Mouse (Mus musculus) retina, embryonic 14.5 days (tissue): ENCODE measurements around the gene Bag6.
"Not testable (repeated sequence)": the region's sequence is repeated elsewhere in the genome, so short reads cannot be mapped to it uniquely, and the experiment has no call there.

Experiments
- DNase-seq: peaks from one replicate; pipeline ENCODE4 v3.0.0-alpha.2; 2015; ENCODE audit warnings: low spot score

Bag6 gene

GRCm38 (mm10) chr17:35115046-35116019 is 19.6 kb upstream of the Bag6 start, which contains the start of gene Ly6g5b:
Gene Ly6g5b, minus strand, starts transcription at chr17:35115428.
- DNase-seq = peak; percentile 26

GRCm38 (mm10) chr17:35120745-35121142 is 14.2 kb upstream of the Bag6 start:
- DNase-seq = no peak

DNA sequence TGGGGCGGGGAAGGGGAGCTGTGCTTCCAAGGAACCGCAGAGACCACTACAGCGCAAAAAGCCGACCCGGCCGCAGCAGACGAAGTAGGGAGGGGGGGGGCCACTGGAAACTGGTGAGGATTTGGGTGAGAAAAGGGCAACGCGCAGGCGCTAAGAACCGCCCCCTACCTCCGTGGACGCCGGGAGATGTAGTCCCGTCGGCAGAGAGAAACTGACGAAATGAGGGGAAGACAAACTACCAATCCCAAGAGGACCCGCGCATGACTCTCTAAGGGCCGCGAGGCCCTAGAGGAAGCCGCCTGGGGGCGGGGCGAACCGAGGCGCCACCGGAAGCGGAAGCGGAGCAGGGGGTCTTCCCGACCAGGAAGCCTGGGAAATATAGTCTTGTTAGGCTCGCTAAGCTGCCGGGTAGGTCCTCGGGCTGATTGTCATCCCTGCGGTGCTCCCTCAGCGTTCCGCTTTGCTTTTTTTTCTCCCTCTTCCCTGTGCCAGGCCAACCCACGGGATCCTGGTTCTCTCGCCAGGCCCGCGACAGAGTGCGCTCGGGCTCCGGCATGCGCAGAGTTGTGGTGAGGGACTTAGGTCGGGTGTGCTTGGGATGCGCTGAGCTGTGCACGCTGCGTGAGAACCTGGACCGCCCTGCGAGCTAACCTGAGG is 13.7 kb upstream of the Bag6 start, which contains the start of gene Gpank1:
TSS of gene Gpank1 (plus strand) at position 313 of the 657 bp plus-strand sequence.
- peak; percentile 100 for DNase-seq

DNA sequence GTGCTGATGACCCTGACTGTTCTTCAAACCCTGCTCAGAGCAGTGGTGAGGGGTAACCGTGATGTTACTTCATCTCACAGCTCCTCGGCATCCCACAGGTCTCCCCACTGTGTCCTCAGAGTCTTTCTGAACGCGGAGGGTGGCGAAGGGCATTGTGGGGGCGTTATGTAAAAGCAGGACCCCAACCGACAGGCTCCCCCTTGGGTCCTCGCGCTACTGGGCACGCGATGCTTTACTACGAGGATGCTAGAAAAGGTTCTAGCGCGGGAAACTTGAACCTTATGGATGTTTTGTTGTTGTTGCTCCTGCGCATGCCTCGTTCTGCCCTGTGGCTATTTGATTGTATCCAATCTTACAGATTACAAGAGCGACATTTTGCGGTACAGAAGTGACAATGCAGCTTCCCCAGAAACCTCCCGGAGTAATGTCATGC is 13.1 kb upstream of the Bag6 start, which contains the start of gene Csnk2b:
TSS of gene Csnk2b (minus strand) at position 183 of the 433 bp plus-strand sequence.
- DNase-seq = peak; percentile 81

DNA sequence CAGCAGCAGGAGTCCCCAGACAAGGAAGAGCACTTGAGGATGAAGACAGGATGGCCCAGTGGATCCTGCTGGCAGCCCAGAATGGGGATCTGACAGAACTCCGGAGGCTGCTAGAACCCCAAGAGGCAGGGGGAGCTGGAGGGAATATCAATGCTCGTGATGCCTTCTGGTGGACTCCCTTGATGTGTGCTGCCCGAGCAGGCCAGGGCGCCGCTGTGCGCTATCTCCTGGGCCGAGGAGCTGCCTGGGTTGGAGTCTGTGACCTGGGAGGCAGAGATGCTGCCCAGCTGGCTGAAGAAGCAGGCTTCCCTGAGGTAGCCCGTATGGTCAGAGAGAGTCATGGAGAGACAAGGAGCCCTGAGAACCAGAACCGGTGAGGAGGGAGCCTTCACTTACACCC is 11.7 kb upstream of the Bag6 start:
- DNase-seq = not testable (repeated sequence)

- DNase-seq = not testable (repeated sequence)
Measured at GRCm38 (mm10) chr17:35124261-35124896, 10.6 kb upstream of the Bag6 start.

DNA sequence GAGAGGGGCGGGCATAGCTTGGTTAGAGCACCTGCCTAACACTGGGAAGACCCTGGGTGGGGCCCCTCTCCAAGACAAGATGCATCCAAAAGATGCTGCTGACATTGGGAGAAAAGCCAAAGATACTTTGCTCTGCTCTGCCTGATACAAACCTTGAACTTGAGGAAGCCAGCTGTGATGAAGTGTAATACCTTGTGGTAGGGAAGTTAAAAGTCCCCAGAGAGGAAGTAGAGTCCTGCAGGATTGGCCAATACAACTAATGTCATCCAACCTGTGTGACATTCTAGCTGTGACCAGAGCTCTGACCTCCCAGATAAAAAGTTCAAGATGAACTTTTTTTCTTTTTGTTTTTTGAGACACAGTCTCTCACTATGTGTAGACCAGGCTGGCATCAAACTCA is 9.9 kb upstream of the Bag6 start:
- DNase-seq = no peak

GRCm38 (mm10) chr17:35125578-35125977 is 9.4 kb upstream of the Bag6 start:
- DNase-seq = no peak

DNA sequence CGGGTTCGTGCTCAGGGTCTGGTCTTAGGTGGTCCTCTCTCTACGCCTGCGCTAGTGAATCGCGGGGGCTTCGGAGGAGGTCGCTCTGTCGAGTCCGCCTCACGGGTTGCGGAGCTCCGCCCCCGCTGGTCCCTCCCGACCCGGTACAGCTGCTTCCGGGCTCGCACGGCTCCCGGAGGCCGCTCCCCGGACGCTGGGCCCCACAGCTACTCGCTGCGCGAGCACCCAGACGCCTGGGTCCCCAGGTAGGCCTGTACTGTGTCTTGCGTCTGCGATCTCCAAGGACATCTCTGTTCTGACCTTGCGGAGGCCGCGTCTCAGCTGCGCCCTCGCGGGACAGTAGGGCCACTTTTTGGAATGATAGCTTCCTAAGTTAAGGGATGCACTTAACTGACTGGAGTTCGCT is 8.8 kb upstream of the Bag6 start, which contains the start of gene D17H6S53E:
TSS of gene D17H6S53E (plus strand) at position 168 of the 406 bp plus-strand sequence.
- peak; percentile 76 for DNase-seq

GRCm38 (mm10) chr17:35127017-35127416 is 8.0 kb upstream of the Bag6 start:
- DNase-seq = no peak

- no peak for DNase-seq
Measured at GRCm38 (mm10) chr17:35128996-35129395, 6.0 kb upstream of the Bag6 start.

- no peak for DNase-seq
Measured at GRCm38 (mm10) chr17:35131038-35131437, 3.9 kb upstream of the Bag6 start.

- DNase-seq = no peak
Measured at GRCm38 (mm10) chr17:35131500-35132173, 3.3 kb upstream of the Bag6 start, which contains the start of gene Apom. Gene Apom, minus strand, starts transcription at chr17:35132050.

GRCm38 (mm10) chr17:35132174-35132560 is 2.8 kb upstream of the Bag6 start:
- no peak for DNase-seq

DNA sequence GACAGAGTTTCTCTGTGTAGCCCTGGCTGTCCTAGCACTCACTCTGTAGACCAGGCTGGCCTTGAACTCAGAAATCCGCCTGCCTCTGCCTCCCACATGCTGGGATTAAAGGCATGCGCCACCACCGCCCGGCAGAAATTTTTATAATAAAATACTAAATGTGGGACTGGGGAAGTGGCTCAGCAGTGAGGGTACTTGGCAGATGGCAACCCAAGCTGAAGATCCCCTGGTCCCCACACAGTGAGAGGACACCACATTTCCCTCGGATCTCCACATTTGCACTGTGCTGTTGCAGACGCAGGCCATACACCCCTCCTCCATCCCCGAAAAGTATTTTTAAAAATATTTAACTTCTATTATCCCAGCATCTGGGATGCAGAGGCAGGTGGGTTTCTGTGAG is 1.5 kb upstream of the Bag6 start:
- DNase-seq = no peak

DNA sequence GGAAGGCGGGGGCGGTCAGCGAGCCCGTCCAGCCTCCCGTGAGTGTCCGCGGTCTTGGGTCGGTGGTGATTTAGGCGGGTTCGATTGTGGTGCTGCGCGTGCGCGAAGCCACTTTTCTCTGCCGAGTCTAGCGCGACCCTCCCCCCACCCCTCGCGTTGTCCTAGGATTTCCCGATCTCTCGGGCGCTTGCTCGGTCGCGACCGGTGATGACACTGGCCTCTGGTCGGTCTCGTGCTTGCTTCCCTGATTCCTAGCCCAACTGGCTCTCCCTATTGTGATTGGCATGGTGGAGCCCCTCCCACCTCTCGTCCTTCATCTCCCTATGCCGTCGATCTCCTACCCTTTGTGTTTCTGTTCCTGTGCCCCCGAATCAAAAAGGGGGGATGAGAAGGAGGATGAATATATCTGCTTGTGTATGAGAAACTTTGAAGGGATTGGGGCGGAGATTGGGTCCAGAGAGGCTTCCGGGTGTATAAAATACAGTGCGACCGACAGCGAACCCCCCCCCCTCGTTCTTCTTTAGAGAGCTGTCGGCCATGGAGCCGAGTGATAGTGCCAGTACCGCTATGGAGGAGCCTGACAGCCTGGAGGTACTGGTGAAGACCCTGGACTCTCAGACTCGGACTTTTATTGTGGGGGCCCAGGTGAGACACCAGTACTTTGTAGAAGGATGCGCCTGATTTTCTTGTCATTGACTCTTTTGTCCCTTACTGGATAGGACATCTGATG is 778 bp downstream of the Bag6 start:
- DNase-seq = no peak

GRCm38 (mm10) chr17:35139269-35139668 is 4.3 kb downstream of the Bag6 start:
- no peak for DNase-seq

- no peak for DNase-seq
Measured at GRCm38 (mm10) chr17:35140490-35140996, 5.6 kb downstream of the Bag6 start.

GRCm38 (mm10) chr17:35141971-35142370 is 7.0 kb downstream of the Bag6 start:
- no peak for DNase-seq

DNA sequence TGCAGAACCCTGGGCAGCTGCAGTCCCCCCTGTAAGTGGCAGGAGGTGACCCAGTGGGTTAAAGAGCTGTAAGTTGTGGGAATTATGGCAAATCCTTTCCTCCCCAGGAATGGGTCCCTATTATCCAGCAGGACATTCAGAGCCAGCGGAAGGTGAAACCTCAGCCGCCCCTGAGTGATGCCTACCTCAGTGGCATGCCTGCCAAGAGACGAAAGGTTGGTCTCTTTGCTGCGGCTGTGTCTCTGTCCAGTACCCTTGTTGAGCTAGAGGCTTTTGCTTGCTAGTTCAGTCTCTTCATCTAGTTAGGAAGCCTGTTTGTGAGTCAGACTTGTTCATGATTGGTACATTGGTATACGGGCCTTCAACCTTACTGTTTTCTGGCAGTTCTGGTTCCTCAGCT is 11.2 kb downstream of the Bag6 start:
- DNase-seq = no peak

- no peak for DNase-seq
Measured at GRCm38 (mm10) chr17:35147348-35147747, 12.4 kb downstream of the Bag6 start.
